Mouse (Mus musculus): Measurements from ENCODE around the gene Prtg.

The Prtg gene

GRCm38 (mm10) chr9:72806731-72807419, at the start of gene Prtg:
Prtg (plus strand) TSS chr9:72806874.
- no peak for DNase-seq (ENCODE audit: low spot score)

DNA sequence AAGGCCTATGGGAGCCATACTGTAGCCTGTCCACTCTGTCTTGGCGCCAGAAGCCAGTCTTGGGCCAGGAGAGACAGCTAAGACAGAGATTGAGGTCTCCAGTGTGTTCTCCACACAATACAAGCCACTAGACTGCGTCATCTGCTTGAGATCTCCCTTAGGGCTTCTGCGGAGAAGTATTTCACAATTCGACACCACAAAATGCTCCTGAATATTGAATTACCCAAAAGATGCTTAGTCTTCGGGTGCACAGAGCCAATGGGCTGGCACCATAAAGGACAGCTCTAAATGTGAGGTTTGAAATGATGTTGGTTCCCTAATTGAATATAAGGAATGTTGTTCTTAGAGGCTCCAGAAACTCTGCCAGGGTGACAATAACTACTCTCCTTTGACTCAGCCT, 49.5 kb upstream of the Prtg start:
- no peak for DNase-seq (ENCODE audit: low spot score)

GRCm38 (mm10) chr9:72758705-72759131, 48.0 kb upstream of the Prtg start:
- DNase-seq (ENCODE audit: low spot score), result no peak

DNA sequence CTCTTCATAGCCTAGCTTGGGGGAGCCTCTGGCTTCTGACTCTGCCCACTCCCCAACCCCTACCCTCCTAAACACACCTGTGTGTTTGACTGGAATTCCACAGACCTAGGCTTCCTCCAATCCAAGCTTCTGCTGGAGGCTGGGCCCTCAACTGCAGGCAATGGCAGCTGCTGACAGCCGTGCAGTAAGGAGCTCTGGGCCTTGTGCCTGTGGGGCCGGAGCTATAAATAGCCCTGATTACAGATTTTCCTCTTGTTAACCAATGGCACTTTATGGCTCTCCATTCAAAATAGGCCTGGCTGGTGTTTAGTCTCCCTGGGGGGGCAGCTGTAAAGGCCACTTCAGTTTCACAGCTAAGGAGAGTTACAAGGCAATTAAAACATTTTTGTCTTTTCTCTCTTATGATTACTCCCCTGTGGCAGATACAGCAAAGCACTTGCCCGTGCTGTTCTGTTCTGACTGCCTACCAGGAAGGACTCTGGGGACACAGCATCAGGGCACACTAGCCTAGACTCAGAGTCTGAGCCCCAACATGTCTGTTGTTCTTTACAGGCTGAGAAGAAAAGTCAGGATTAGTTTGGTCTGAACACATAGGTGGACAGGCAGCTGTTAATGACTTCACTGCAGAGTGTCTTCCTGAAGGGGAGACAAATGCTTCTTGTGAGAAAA, 43.5 kb upstream of the Prtg start:
- DNase-seq (ENCODE audit: low spot score), result no peak

DNA sequence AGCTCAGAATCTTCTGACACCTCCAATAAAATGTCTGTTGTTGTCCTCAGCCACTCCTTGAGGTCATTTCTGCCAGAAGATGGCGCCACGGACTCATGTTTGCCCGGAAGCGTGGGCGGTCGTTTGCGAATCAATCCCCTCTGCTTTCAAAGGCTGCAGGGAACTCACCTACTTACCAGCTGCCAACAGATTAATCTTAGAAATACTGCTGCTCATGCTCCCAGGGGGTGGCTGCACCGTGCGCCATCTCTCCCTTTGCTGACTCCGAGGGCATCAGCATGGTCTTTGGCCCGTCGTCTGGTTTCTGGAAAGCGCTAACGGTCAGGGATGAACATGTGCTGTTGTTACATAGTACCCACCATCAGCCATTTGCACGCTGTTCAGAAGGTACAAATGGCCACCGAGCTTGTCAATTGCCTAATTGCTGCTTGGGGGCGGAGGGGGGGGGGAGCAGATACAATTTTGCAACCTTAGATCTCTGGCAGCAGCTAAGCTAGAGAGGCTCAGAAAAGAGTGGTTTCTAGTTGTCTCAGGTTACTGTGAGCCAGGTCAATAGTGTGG, 39.8 kb upstream of the Prtg start:
- DNase-seq (ENCODE audit: low spot score), result peak; percentile 55

DNA sequence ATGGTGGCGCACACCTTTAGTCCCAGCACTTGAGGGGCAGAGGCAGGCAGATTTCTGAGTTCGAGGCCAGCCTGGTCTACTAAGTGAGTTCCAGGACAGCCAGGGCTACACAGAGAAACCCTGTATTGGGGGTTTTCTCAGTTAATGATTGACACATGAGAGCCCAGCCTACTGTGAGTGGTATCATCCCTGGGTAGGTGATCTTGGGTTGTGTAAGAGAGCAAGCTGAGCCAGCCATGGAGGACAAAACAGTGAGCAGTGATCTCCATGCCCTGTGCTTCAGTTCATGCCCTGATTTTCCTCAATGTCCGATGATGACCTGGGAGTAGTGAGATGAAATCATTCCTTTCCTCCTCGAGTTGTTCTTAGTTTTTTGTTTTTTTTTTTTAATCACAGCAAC, 31.7 kb upstream of the Prtg start:
- DNase-seq (ENCODE audit: low spot score), result no peak

DNA sequence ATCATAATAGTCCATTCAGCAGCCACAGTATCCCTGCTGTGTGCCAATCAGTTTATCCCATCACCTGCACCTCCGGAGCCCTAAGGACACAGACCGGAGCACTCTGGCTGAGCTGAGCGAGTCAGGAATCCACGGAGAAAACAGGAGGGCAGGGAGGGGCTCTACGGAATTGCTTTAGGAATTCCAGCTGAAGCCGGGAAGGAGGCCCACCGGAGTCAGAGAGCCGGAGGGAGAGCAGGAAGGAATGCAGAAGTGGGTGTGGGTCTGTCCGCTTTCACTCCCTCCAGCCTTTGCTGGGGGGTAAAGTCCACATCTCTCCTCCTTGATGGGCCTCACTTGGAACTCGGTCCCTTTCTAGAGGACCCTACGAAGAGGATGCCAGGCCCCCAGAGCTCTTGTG, 27.7 kb upstream of the Prtg start:
- DNase-seq (ENCODE audit: low spot score), result no peak

DNA sequence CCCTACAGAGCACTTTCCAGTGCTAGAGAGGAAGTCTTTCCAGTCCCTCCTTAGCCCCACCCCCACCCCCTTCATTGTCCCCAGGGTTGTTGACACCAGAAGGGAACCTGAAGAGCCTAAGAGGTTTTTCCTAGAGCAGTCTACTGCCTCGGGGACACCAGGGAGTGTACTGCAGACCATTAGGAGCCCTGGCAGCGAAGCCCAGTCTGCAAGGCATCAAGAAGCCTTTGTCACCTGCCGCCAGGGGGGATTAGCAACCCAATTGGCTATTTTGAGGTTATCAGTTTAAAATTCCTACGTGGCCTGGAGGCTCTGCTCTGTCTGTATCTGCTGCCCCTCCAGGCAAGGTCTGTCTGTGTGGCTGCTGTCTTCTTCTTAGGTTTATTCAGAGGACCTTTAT, 26.9 kb upstream of the Prtg start:
- DNase-seq (ENCODE audit: low spot score), result no peak

- no peak for DNase-seq (ENCODE audit: low spot score)
Observed at GRCm38 (mm10) chr9:72780694-72781093, 26.0 kb upstream of the Prtg start.

DNA sequence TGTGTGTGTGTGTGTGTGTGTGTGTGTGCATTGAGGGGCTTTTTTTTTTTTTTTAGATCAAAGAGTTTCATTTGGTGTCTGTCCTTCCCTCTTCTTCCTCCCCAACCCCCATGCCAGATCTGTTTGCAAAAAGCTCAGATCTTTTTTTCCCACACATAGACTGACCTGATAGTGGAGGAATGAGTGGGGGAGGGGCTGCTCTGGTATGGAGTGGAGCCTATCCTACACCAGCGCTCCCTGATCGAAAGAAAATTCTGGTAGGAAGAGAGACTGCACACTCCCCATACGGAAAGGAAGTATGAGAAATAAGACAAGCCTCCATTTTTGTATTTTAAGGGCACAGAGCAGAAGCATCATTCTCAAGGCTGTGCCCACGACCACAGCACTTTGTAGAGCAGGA, 25.2 kb upstream of the Prtg start:
- no peak for DNase-seq (ENCODE audit: low spot score)

DNA sequence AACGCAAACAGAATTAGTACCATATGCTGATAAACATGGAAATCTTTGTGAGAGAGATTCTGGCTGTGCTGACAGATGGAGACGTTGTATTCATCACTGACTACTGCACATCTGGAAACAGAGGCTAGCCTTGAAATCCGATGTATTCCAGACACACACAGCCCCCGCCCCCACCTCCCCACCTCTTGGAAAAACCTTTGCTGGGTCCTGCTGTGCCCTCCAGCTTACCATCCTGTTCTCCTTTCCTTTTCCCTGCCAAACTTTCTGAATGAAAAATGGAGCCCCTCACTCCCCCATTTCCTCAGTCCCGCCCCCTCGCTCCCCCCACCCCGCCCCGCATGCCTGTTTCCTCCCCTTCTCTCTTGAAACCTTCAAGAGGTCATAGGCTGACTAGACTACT, 24.6 kb upstream of the Prtg start:
- no peak for DNase-seq (ENCODE audit: low spot score)

GRCm38 (mm10) chr9:72787732-72788131, 18.9 kb upstream of the Prtg start:
- DNase-seq (ENCODE audit: low spot score), result no peak

GRCm38 (mm10) chr9:72790530-72791212, 16.0 kb upstream of the Prtg start:
- DNase-seq (ENCODE audit: low spot score), result no peak

- DNase-seq (ENCODE audit: low spot score), result no peak
Observed at GRCm38 (mm10) chr9:72791213-72791582, 15.5 kb upstream of the Prtg start.

GRCm38 (mm10) chr9:72791681-72792080, 15.0 kb upstream of the Prtg start:
- no peak for DNase-seq (ENCODE audit: low spot score)

DNA sequence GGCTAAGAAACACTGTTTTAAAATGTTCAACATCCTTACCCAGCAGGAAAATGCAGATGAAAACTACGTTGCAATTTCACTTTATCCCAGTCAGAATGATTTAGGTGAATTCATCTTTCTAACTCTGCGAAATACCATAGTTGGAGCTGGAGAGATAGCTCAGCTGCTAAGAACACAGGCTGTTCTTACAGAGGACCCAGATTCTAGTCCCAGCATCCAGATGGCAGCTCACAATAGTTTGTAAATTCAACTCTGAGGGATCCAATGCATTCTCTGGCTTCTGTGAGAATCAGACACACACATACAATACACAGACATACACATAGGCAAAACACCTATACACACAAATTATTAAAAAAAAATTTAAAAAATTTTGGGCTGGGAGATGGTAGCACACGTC, 11.4 kb upstream of the Prtg start:
- DNase-seq (ENCODE audit: low spot score), result no peak

DNA sequence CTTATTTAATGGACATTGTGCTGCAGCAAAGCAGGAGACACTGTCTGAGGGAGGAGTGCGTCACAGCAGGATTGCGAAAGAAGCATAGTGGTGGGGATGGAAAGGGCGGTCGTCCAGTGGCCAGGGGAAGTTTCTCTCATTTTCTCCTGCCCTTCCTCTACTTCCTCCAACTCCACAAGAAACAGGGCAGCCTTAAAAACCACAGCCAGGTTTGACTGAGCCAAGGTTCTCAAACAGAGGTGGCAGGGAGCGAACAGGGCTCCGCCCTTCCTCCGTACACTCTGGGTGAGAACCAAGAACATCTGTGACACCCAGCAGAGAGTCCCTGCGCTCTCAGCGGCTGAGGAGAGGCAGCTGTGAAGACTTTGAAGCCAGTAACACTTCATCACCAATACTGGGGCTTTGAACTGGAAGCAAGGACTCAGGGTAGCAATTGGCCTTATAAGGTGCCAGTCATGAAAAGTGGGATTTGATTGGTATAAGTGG, 9.5 kb upstream of the Prtg start:
- DNase-seq (ENCODE audit: low spot score), result no peak

DNA sequence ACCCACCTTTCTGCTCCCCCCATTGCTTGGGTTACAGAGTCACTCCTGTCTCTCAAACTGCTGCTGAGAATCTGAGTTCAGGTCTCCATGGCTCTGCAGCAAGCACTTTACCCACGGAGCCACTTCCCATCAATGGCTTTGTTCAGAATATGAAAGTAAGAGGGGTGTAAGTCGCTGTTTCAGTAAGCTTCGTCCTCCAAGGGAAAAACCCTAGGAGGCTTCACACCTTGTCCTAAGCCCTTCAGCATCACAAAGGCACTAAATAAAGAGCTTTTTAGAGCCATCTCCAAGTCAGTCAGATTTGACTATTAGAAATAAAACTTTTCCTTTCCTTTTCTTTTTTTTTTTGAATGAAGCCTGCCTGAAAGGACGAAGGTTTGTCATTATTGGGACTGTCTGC, 3.4 kb upstream of the Prtg start:
- no peak for DNase-seq (ENCODE audit: low spot score)

DNA sequence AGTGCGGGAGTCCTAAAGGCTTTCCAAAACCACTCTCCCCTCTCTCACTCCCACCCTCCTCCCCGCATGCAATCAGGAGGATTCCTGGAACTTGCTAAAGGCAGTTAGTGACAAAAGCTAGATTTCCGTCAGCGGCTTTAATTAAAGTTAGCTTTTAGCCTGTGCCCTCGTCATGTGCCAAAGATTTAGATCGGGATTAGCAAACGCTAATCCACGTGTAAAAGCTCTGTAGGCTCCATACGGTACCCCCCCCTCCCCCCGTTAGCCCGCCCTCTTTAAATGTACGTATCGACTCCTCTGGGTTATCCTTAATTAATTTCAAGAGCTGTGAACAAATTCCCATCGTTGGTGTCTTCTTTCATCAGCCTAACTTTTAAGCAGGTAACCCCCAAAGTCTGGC, 528 bp upstream of the Prtg start:
- no peak for DNase-seq (ENCODE audit: low spot score)

GRCm38 (mm10) chr9:72807420-72808005, 839 bp downstream of the Prtg start:
- no peak for DNase-seq (ENCODE audit: low spot score)

DNA sequence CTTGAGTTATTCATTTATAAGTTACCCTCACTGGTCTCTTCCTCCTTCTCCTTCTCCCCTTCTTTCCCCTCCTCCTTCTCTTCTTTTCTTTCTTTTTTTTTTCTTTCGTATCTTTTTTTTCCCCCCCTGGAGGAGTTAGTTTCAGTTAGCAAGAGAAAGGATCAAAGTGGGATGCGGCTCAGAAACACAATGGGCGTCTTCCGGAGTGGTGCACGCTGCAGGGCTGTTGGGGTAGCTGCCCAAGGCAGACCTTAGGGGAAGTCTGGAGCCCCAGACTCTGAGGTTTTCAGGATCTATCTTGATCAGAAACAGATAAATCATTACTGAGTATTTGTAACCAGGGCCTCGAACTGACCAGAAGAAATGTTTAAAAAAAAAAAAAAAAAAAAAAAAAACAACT, 1.5 kb downstream of the Prtg start:
- no peak for DNase-seq (ENCODE audit: low spot score)

- DNase-seq (ENCODE audit: low spot score), result no peak
Observed at GRCm38 (mm10) chr9:72808586-72808985, 1.9 kb downstream of the Prtg start.

DNA sequence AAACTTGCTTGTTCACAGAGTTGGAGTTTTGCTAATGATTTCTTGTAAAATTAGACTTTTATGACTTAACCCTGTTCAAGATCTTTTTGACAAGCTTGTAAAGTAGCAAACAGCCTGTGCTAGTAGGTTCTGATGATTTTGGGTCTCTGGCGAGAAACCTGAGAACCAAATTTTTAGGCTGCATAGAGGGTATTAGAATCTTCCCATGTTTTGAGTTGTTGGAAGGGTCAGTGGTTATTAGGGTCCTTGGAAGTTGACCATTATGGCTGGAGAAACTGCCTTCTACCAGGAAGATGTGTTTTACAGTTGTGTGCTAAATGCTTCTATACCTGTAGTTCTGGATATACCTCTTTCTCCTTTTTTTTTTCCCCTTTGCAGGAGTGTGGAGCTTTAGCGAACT, 2.4 kb downstream of the Prtg start:
- no peak for DNase-seq (ENCODE audit: low spot score)
